Mouse (Mus musculus) liver, embryonic 16.5 days (tissue): ENCODE results near the gene Rps25. TPM values are rescaled to one million over a fixed set of nuclear protein-coding genes. Genes with fewer than 3 reads are reported as not detected.

Source experiments
- ATAC-seq: fragments of 200-750 bp; cut with Nextera tagmentation; 2 replicates; pipeline ENCODE4 v1.8.0; 2017; ENCODE audit warnings: low read depth, mild to moderate bottlenecking, moderate number of reproducible peaks, moderate library complexity
- H3K27ac ChIP-seq: fragments of 300-500 bp; sonication (generic); 2 replicates; pipeline ENCODE4 v1.5.1; 2014; ENCODE audit warnings: mild to moderate bottlenecking, low read length
- H3K27me3 ChIP-seq: fragments of 300-500 bp; sonication (generic); 2 replicates; pipeline ENCODE4 v1.6.1; 2014; ENCODE audit warnings: low read depth, low read length, mixed read lengths; ENCODE audit not compliant: control insufficient read depth, insufficient read depth
- H3K36me3 ChIP-seq: fragments of 300-500 bp; sonication (generic); 2 replicates; pipeline ENCODE4 v1.6.1; 2014; ENCODE audit warnings: mild to moderate bottlenecking; ENCODE audit not compliant: control insufficient read depth, insufficient read depth
- H3K4me1 ChIP-seq: fragments of 300-500 bp; sonication (generic); 2 replicates; pipeline ENCODE4 v1.6.1; 2014; ENCODE audit warnings: low read depth, low read length, mixed read lengths; ENCODE audit not compliant: control insufficient read depth
- H3K4me2 ChIP-seq: fragments of 300-500 bp; sonication (generic); 2 replicates; pipeline ENCODE4 v1.6.1; 2014; ENCODE audit warnings: low read depth, low read length, mixed read lengths
- H3K4me3 ChIP-seq: fragments of 300-500 bp; sonication (generic); 2 replicates; pipeline ENCODE4 v1.5.1; 2014; ENCODE audit warnings: low read depth, mild to moderate bottlenecking, low read length
- H3K9ac ChIP-seq: fragments of 300-500 bp; sonication (generic); 2 replicates; pipeline ENCODE4 v1.6.1; 2014; ENCODE audit warnings: low read depth, low read length
- H3K9me3 ChIP-seq: fragments of 300-500 bp; sonication (generic); replicated peaks from 2 replicates; pipeline ENCODE4 v1.6.1; 2016; ENCODE audit warnings: low read length; ENCODE audit not compliant: control insufficient read depth
- WGBS: fragments of 180-500 bp; shearing (Covaris S2); extraction: QIAGEN DNeasy Blood & Tissue Kit; methylation state at CpG from one replicate; pipeline ENCODE4 v1.1.7; 2014; ENCODE audit not compliant: insufficient replicate concordance; 5-methylcytosine and 5-hydroxymethylcytosine counted together
- polyA plus RNA-seq: library from polyadenylated mRNA; unstranded; fragments of >200 nt; fragmentation: Nextera tagmentation; extraction: Ambion mirVana; gene quantifications from 2 replicates; pipeline ENCODE4 v1.2.1, GENCODE M21; 2015

The Rps25 gene
- polyA plus RNA-seq, 1 experiment from 2014 or later = 791 TPM

DNA sequence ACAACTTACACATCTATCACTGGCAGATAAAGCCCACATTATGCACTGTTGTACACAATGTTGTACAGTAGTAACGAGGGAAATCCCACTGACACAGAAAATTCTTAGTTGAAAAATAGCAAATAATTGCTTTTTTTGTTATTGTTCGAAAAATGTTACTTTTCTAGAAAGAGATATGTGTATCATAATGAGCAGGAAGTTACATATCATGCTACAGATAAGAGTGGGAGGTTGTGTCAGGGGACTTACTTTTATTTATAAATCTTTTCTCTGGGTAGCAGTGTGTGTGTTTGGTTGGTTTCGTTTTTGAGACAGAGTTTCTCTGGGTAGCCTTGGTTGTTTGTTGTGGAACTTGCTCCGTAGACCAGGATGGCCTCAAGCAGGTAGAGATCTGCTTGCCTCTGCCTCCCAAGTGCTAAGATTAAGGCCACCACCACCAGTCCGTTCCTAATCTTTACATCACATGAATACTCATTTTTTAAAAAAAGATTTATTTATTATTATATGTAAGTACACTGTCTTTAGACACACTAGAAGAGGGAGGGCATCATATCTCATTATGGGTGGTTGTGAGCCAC, 28.7 kb upstream of the Rps25 start:
- H3K27me3 ChIP-seq = no peaks in the 10 kb centered on the region
- WGBS = 41% methylated on average over 5 of the region's 5 CpGs
- H3K27ac ChIP-seq = peak overlapping the region; percentile 82
- H3K4me2 ChIP-seq = peak overlapping the region; percentile 90
- H3K9me3 ChIP-seq = no peaks in the 10 kb centered on the region
- ATAC-seq = no peak
- H3K4me3 ChIP-seq = peak overlapping the region; percentile 84
- peaks cover 11% of the 10 kb centered on the region for H3K36me3 ChIP-seq
- H3K9ac ChIP-seq = peak overlapping the region; percentile 72
- H3K4me1 ChIP-seq = peaks cover 22% of the 10 kb centered on the region

DNA sequence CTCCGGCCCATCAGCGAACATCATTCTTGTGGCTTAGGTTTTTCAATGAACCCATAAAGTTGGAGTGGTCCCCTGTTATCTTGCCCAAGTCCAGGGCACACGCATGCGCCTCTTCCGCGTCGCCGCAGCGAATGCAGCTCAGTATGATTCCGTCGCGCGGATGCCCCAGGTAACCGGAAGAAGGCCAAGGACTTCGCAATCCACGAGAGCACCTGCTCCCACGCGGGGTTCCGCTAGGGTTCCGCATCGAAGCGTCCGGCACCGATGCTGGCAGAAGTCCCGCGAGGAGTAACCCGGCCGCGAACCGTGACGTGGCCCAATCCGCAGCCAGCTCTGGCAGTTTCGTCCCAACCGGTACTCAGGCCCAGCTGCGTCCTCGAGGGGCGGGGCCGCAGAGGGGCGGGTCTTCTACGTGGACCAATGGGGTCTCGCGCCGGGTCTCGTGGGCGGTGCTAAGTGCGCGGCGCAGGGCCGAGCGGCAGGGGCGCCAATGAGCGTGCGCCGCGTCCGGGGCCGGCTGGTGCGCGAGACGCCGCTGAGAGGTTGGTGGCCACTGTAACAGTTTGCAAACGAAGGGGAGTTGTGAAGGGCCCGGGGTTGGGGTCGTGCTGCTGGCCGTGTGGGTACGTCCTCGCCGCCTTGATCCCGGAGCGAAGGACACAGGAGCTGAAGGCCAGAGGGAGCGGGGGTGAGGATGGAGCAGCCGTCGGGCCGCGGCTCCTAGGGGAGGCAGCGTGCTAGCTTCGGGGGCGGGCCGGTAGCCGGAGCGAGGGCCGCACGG, 27.7 kb upstream of the Rps25 start, which contains the start of gene Hyou1:
Hyou1 (plus strand) TSS at position 437 of the 781 bp plus-strand sequence.
- Histone ChIP-seq H3K36me3 (peaks cover 16% of the 10 kb centered on the region), H3K4me2 (peak within 1 kb of the TSS; percentile 95), H3K4me1 (peaks cover 19% of the 10 kb centered on the region), H3K9ac (peak within 1 kb of the TSS; percentile 85), H3K9me3 (no peaks in the 10 kb centered on the region), H3K27me3 (no peaks in the 10 kb centered on the region), H3K4me3 (peak within 1 kb of the TSS; percentile 84), H3K27ac (peak within 1 kb of the TSS; percentile 82)
- WGBS = under 1% methylated on average over 82 of the region's 83 CpGs
- ATAC-seq = peak; percentile 98

DNA sequence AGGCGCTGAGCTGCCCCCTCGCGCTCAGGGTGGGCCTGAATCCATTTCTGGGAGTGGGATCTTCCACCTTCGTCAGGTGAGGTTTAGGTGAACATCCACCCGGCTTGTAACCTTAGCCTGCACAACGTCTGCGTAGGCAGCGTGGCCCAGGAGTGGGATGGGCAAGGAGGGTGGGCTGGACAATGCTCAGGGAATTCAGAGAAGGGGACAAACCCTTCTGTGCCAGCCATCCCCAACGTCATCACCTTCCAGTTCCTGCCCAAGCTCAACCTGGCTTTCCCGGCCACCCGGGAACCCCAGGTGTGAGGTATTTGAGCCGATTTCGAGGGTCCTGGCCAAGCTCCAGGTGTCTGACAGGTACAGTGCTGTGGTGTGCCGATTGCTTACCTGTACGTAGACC, 27.1 kb upstream of the Rps25 start:
- H3K27ac ChIP-seq = peak overlapping the region; percentile 76
- peak overlapping the region; percentile 85 for H3K9ac ChIP-seq
- peak; percentile 2; the same call in 1 of the 2 replicates for ATAC-seq
- peak overlapping the region; percentile 95 for H3K4me2 ChIP-seq
- 4% methylated on average over 15 of the region's 15 CpGs for WGBS
- peaks cover 19% of the 10 kb centered on the region for H3K4me1 ChIP-seq
- no peaks in the 10 kb centered on the region for H3K27me3 ChIP-seq
- no peaks in the 10 kb centered on the region for H3K9me3 ChIP-seq
- peak overlapping the region; percentile 84 for H3K4me3 ChIP-seq
- peaks cover 22% of the 10 kb centered on the region for H3K36me3 ChIP-seq

DNA sequence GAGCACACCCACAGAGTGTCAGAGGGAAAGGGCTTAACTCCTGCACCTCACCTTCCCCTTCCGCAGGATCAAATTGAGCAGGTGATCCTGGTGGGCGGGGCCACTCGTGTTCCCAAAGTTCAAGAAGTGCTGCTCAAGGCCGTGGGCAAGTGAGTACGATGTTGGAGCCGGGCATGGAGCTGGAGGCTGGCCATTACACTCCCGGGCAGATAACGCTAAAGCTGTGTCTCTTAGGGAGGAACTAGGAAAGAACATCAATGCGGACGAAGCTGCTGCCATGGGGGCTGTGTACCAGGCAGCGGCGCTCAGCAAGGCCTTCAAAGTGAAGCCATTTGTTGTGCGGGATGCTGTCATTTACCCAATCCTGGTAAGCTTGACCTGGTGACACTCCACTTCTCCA, 22.3 kb upstream of the Rps25 start:
- no peak overlapping the region for H3K4me2 ChIP-seq
- no peak overlapping the region for H3K27ac ChIP-seq
- WGBS = 86% methylated on average over 13 of the region's 13 CpGs
- H3K9ac ChIP-seq = no peak overlapping the region
- no peak overlapping the region for H3K4me3 ChIP-seq
- ATAC-seq = no peak
- H3K27me3 ChIP-seq = no peaks in the 10 kb centered on the region
- peaks cover 10% of the 10 kb centered on the region for H3K4me1 ChIP-seq
- no peaks in the 10 kb centered on the region for H3K9me3 ChIP-seq
- peaks cover 53% of the 10 kb centered on the region for H3K36me3 ChIP-seq

DNA sequence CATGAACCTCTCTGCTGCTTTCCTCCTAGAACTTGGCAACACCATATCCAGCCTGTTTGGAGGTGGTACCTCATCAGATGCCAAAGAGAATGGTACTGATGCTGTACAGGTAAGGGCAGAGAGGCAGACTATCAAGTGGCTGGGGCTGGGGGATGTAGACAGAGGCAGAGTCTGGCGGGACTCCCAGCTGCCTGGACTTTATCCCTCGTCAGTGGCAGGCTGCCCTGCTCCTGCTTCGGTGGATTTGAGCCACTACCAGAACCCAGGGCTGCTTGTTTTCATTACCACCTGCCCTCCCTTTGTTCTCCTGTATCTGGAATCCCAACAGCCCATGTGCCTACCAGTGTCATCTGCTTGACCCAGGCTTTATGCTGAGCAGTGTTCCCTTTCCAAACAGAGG, 19.7 kb upstream of the Rps25 start:
- WGBS = 71% methylated on average over 3 of the region's 3 CpGs
- no peak overlapping the region for H3K4me3 ChIP-seq

DNA sequence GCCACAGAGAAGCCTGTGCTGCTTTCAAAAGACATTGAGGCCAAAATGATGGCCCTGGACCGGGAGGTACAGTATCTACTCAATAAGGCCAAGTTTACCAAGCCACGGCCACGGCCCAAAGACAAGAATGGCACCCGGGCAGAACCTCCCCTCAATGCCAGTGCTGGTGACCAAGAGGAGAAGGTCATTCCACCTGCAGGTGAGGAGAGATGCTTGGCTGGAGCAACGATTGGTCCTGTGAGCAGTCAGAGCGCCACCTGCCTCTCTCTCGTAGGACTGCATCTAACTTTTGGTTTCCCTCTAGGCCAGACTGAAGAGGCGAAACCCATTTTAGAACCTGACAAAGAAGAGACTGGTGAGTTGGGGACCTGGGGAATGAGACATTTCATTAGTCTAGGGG, 17.7 kb upstream of the Rps25 start:
- no peaks in the 10 kb centered on the region for H3K27me3 ChIP-seq
- H3K27ac ChIP-seq = no peak overlapping the region
- 0 out of 2 replicates have a peak, but pooled peaks have one; percentile 10 for ATAC-seq
- 58% methylated on average over 8 of the region's 8 CpGs for WGBS
- no peak overlapping the region for H3K4me2 ChIP-seq
- no peak overlapping the region for H3K4me3 ChIP-seq
- no peak overlapping the region for H3K9ac ChIP-seq
- peaks cover 44% of the 10 kb centered on the region for H3K36me3 ChIP-seq
- H3K9me3 ChIP-seq = no peaks in the 10 kb centered on the region
- no peaks in the 10 kb centered on the region for H3K4me1 ChIP-seq

More for the DNA sequence above, 19.7 kb upstream of the Rps25 start:
- peaks cover 55% of the 10 kb centered on the region for H3K36me3 ChIP-seq
- ATAC-seq = no peak; the same call in 1 of the 2 replicates
- H3K27me3 ChIP-seq = no peaks in the 10 kb centered on the region
- H3K9me3 ChIP-seq = no peaks in the 10 kb centered on the region
- no peak overlapping the region for H3K9ac ChIP-seq
- no peak overlapping the region for H3K27ac ChIP-seq
- no peak overlapping the region for H3K4me2 ChIP-seq
- no peaks in the 10 kb centered on the region for H3K4me1 ChIP-seq

DNA sequence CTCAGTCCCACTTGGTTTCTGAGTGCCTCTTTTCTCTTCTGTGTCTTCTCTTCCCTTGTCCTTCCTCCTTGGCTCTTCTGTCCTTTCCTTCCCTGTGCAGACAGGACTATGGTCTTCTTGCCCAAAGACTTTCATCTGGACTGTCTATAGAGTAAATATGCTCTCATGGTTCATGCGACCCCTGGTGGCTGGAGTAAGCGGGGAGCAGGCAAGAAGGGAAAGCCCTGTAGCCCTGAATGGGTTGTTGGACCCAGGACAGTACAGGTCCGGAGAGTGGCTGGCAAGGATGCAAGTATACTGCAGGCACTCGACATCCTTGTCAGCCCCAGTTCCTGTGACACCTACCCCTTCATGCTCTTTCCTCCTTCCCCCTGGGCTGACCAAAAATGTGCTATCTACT, 15.5 kb upstream of the Rps25 start:
- WGBS = 31% methylated on average over 4 of the region's 4 CpGs
- Histone ChIP-seq H3K9me3 (no peaks in the 10 kb centered on the region), H3K4me1 (peaks cover 7% of the 10 kb centered on the region), H3K27ac (no peak overlapping the region), H3K4me2 (no peak overlapping the region), H3K4me3 (no peak overlapping the region), H3K36me3 (peaks cover 31% of the 10 kb centered on the region), H3K27me3 (no peaks in the 10 kb centered on the region), H3K9ac (no peak overlapping the region)
- ATAC-seq = peak; percentile 47

DNA sequence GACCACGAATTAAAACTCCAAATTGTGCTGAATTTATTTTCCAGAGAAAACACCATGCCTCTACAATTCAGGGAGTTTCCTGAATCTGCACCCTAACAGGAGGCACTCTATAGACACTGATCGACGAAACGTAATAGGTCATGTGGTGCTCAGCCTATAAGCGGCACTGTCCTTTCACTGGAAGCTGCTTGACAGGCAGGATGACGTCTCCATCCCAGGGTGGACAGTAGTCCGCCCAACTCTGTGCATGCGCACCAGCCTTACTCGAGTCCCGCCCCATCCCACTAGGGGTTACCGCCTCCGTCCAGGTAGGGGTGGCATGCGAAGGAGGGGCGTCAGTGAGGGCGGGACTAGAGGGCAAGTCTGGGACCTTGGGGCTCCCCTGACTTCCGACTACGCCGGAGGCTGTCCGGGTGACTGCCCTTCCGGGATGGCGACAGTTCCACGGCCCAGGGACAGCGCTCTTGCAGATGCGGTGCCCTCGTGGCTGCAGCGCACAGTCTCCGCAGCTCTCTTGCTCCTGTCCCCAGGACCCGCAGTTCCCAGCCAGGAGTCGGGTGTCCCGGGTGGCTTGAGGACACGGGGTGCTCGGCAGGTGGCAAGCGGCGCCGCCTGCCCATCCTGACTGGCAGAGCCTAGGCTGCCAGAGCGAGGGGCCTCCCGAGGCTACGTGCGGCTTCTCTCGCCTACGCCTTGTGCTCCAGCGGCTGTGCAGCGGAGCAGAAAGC, 10.1 kb upstream of the Rps25 start, which contains the start of gene Slc37a4:
Slc37a4 (plus strand) TSS at position 169 of the 728 bp plus-strand sequence.
- peak within 1 kb of the TSS; percentile 96 for H3K4me2 ChIP-seq
- peak; percentile 98 for ATAC-seq
- peak within 1 kb of the TSS; percentile 85 for H3K4me3 ChIP-seq
- H3K36me3 ChIP-seq = peaks cover 13% of the 10 kb centered on the region
- no peaks in the 10 kb centered on the region for H3K9me3 ChIP-seq
- H3K9ac ChIP-seq = peak within 1 kb of the TSS; percentile 90
- no peaks in the 10 kb centered on the region for H3K27me3 ChIP-seq
- H3K27ac ChIP-seq = peak within 1 kb of the TSS; percentile 91
- WGBS = under 1% methylated on average over 43 of the region's 43 CpGs
- H3K4me1 ChIP-seq = peaks cover 25% of the 10 kb centered on the region
